Mouse (Mus musculus): Measurements from ENCODE around the gene Cant1.

Cant1 gene

DNA sequence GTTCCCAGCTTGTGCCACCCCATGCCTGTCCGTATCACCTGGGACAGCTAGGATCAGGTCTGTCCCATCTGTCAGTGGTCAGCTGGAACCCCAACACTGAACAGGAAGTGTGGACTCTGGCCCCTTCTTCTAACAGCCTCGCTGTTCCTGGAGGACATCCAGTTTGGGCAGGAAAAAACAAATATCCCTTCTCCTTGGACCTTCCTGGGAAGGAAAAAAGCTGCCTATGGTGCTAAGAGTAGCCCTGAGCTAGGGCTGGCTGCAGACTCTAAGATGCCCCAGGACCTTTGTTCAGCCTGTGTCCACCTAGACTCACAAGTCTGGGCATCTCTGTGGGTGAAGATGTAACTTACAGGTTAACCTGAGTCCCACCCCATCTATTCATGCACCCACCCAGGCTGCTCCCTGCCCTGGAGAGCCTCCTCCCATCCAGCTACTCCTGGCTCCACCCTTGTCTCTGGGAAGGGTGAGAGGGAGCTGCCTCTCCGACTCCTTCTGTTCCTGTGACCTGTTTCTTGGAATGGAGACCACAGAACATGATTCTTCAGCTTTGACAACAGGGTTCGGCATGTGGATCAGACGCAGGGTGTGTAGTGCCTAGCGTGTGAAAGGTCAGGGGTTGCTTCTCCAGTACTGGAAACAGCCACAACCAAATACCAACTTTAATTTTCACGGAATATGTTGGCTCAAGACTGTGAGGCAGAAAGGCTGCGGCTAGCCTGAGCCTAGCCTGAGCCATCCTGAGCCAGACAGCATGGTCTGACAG, 10.2 kb upstream of the Cant1 start:
- no peak for DNase-seq

DNA sequence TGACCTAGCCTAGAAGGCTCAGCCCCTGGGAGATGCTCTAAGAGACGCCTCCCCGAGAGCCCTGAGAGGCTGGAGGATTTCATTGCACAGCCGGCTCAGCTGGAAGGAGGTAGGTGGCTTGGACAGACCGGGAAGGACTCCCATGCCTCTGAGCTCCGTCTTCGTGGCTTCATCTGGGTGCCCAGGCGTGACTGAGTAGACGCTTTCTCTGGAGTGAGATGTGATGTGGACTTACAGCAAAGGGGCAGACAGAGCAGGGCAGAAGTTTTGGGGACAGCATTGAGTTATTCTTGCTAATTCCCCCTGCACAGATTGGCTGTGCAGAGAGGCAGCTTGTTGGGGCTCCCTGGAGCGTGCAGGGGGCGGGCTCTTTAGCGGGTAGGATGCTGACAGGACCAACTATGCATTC, 9.6 kb upstream of the Cant1 start:
- DNase-seq = no peak

GRCm38 (mm10) chr11:118427986-118428385, 9.1 kb upstream of the Cant1 start, which contains the start of gene C1qtnf1:
C1qtnf1 (plus strand) TSS chr11:118428203.
- no peak for DNase-seq

DNA sequence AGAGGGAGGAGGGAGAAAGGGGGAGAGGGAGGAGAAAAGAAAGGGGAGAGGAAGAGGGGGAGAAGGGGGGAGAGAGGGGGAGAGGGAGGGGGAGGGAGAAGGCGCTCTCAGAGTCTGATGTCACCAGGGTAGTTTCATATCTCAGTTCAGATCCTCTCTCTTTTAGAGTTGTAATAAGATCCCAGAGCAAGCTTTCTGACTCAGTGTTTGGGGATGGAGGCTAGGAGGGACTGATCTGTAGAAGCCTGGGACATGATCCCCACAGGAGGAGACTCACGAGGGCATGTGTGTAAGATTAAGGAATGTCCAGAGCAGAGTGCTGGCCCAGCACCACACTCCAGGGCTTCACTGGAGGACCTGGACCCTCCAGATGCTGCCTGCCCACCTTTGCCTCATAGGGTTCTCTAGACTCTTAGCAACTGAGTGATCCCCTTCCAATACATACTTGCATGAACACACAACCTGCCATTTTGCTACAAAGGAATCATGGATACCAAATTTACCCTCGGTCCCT, 8.4 kb upstream of the Cant1 start:
- no peak for DNase-seq

GRCm38 (mm10) chr11:118426765-118427164, 7.9 kb upstream of the Cant1 start:
- DNase-seq = no peak

DNA sequence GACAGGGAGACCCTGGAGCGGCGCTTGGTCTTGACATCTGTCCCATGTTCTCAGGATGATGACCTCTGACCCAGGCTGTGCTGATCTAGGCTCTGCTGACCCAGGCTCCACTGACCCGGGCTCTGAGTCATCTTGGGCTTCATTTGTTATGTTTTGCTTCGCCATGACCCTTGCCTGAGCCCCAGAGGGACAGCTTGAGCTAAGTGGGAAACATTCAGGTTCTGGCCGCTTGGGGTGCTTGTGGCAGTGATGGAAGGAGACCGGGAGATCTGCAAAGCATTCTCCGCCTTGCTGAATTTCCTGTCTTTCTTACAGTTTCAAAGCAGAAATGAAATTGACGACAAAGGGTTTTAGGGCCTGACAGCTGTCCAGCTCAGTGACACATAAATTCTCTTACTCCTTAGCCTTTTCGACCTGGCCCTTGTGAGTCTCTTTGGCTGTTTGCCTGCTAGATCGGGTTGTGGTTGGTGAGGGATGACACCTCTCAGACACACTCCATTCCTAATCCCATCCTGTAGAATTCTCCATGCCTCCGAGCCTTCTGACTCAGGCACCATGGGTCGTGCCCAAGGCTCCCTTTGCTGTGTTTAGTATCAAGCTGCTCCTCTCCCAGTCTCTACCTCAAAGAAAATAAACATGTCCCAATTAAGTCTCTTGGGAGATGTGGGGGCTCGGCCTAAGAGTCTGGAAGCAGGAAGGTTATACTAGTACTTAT, 5.9 kb upstream of the Cant1 start:
- no peak for DNase-seq

DNA sequence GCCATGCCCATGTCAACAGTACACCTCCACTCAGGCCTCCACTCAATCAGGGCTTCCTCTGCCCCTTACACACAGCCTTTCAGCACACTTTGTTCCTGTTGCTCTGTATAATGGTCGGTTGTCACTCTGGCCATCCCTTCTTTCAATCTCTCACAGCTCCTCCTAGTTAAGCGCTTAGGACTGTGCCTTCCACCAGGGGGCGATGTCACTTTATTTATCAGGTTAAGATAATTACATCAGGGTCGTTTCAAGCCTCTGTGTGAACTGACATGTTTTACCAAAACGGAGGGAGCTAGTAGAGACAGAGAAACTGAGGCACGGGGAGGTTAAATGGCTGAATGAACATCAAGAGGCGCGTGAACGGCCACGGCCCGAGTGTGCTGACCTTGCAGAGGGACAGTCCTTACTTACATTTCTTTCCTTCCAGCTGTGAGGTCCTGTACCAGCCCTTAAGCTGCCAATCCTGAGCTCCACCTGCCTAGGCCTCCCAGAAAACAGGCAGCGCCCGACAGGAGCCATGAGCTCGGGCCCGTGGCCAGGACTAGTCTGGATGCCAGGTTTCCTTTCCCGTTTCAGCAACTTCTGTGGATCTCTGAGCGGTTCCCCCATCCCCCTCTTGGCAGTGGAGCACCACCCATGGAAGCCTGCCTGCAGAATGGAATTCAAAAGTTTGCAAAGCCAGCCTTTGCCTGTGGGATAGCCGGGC, 4.5 kb upstream of the Cant1 start:
- peak; percentile 76 for DNase-seq

DNA sequence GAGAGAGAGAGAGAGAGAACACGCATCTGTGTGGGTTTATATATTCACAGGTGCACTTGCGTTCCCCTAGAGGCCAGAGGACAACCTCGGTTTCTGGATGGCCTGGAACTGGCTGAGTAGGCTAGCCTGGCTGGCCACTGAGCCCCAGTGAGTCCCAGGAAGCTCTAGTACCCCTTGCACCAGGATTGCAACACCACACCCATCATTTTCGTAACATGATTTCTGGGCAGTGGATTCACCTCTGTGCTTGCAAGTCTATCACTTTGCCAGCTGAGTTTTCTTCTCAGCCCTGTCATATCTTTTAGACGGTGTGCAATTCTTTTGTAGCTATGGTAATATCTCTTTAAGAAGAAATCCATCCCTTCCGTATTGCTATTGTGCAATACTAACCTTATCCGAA, 1.4 kb upstream of the Cant1 start:
- DNase-seq = no peak

GRCm38 (mm10) chr11:118418442-118418833, 448 bp downstream of the Cant1 start:
- DNase-seq = peak; percentile 56

DNA sequence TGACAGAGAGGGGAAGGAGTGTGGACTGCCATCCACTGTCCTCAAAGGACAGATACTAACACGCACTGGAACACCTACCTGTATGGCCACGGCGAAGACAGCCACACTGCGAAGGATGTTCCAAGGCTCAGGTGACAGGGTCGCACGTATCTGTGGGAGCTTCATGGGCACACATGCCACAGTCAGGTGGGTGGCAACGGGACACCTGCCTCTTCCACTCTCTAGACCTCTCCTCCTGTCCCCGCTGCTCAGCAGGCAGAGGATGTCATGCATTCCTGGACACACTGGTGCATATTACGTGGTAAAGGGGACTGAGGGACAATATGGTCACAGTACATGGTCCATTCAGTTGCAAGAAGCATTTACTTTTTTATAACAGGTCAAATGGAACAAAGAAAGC, 1.4 kb downstream of the Cant1 start:
- DNase-seq = no peak

DNA sequence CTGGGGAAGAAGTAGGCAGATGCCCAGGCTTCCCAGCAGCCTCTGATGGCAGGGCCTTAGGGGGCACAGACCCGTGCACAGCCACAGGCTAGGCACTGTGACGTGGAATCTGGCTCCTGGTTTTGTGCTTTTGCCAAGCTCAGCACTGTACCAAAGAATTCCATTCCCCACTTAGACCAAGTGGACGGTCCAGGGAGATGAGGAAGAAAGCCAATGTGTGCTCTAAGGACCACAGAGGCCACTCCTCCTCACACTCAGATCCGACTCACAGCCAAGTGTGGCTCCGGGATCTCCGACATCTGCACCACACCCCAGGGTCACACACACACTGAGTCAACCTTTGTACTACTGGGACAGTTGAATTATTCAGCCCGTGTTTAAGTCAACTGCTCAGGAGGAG, 2.8 kb downstream of the Cant1 start:
- peak; percentile 67 for DNase-seq

DNA sequence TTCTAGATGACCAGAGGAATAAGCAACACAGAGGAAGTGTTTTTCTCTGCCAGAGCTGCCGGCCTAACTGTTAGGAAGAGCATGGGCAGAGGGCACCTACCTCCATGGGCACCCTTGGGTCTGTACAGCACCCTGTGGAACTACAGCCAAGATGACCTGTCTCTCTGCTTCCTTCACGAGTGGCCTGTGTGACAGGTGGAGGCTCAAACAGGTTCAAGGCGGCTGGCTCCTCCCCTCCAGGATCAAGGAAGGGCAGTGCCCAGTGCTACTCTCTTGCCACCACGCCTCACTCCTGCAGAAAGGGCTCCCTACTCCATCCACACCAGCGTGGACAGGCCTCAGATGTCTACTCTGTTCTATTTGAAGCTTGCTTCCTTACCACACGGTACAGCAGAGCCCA, 3.3 kb downstream of the Cant1 start:
- no peak for DNase-seq

- DNase-seq = no peak
Measured at GRCm38 (mm10) chr11:118414270-118414669, 4.6 kb downstream of the Cant1 start.

GRCm38 (mm10) chr11:118413055-118413454, 5.8 kb downstream of the Cant1 start:
- DNase-seq = peak; percentile 61

DNA sequence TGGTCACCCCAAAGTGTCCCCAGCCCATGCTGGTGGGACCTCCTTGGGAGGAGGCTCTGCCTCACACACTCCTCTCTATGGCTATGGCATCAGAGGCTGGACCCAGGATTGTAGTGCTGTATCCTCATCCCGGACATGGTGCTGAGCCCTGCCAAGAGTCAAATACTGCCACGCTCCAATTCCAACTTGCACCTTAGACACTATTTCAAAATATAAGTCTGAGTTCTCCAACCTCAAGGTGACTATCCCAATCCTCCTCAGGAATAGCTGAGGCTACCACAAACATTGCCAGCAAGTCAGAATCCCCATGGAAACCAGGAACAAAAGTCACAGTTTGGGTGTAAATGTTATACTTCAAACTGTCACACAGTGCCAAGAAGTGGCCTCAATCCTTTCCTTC, 6.3 kb downstream of the Cant1 start:
- peak; percentile 76 for DNase-seq

DNA sequence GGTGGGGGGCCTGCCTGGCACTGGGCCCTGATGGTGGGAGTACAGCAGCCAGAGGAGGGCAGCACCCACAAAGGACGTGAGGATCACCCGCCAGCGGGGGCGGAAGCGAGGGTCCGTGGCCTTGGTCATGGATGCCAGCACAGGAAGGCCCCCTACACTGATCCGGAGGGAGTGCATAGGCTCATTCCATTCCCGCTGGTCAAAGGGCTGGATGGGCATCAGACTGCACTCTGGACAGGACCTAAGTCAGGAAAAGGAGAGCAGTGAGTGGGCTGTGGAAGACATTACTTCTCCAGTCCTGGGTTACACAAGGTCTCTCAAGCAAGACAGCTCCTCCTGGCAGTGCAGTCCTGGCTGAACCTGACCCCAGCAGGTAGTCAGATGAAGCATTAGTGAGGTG, 7.6 kb downstream of the Cant1 start:
- DNase-seq = peak; percentile 73

DNA sequence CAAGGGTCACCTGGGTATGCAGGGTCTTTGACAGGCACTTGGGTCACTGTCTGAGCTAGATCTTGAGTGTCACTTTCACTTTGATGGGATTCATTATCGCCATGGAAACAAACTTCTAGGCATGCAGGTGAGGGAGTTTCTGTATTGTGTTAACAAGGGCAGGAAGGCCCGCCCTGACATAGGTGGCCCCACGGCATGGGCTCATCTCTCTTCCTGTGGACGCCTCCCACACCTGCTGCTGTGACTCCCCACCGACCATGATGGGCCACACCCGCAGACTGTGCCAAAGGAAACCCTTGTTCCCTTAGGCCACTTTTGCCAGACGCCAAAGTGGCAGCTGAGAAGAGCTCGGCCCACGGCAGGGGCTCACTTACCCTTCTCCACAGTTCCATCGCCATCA, 8.4 kb downstream of the Cant1 start:
- no peak for DNase-seq

GRCm38 (mm10) chr11:118410073-118410444, 8.8 kb downstream of the Cant1 start:
- DNase-seq = no peak

GRCm38 (mm10) chr11:118409106-118410072, 9.5 kb downstream of the Cant1 start:
- no peak for DNase-seq

- no peak for DNase-seq
Measured at GRCm38 (mm10) chr11:118408051-118408740, 10.7 kb downstream of the Cant1 start.

GRCm38 (mm10) chr11:118407318-118407910, 11.5 kb downstream of the Cant1 start:
- peak; percentile 19 for DNase-seq
